Mouse (Mus musculus) myocyte (in vitro differentiated cells): ENCODE data around the gene H2-Oa.

ENCODE experiments used
- E2F4 ChIP-seq: IDR thresholded peaks from one replicate; pipeline ENCODE4 v1.6.1; 2011; ENCODE audit warnings: mild to moderate bottlenecking, control low read depth, moderate library complexity; ENCODE audit not compliant: insufficient read depth
- MYOD1 ChIP-seq, 3 experiments: IDR thresholded peaks; one replicate each; pipeline ENCODE4 v1.6.1; 2011; ENCODE audit warnings: control low read depth in 2 of 3, low read depth in 2 of 3, mild to moderate bottlenecking in 2 of 3, moderate library complexity in 1 of 3; ENCODE audit not compliant: insufficient read length in 2 of 3, control insufficient read depth in 1 of 3
- MYOG ChIP-seq, 3 experiments: IDR thresholded peaks; one replicate each; pipeline ENCODE4 v1.6.1; 2011; ENCODE audit warnings: control low read depth in 2 of 3, low read depth in 2 of 3, mild to moderate bottlenecking in 2 of 3; ENCODE audit not compliant: insufficient read length in 2 of 3, control insufficient read depth in 1 of 3, insufficient read depth in 1 of 3
- POLR2A ChIP-seq: IDR thresholded peaks from one replicate; pipeline ENCODE4 v1.6.1; 2011; ENCODE audit warnings: low read depth, mild to moderate bottlenecking, control low read depth, moderate library complexity; ENCODE audit not compliant: insufficient read length
- TCF12 ChIP-seq: IDR thresholded peaks from one replicate; pipeline ENCODE4 v1.6.1; 2011; ENCODE audit warnings: mild to moderate bottlenecking, control low read depth; ENCODE audit not compliant: poor library complexity, insufficient read depth, severe bottlenecking
- USF1 ChIP-seq: IDR thresholded peaks from one replicate; pipeline ENCODE4 v1.6.1; 2011; ENCODE audit warnings: low read depth, mild to moderate bottlenecking, control low read depth, moderate library complexity

DNA sequence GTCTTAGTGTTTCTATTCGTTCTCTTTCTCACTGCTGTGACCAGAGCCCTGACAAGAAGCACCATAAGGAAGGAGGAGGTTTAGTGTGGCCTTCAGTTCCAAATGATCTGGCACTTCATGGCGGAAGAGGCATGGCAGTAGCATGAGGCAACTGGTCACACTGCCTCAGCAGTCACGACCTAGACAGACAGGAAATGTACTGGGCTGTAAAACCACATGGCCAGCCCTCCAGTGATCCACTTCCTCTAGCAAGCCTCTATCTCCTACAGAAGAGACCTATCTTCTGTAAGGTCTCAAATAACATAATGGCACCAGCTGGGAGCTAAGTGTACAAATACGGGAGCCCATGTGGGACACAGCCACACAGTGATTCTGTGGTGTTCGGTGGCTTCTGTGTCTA lies 20.0 kb upstream of the H2-Oa start:
- no peak for TF ChIP-seq POLR2A
- no peak for TF ChIP-seq TCF12
- no peak for TF ChIP-seq USF1
- TF ChIP-seq MYOG (IDR thresholded peaks at IDR 0.05; ENCODE audit: control insufficient read depth in 1 of 3, insufficient read depth in 1 of 3, insufficient read length in 2 of 3, low read depth in 2 of 3), result no peak
- TF ChIP-seq MYOD1 (IDR thresholded peaks at IDR 0.05; ENCODE audit: control insufficient read depth in 1 of 3, insufficient read length in 2 of 3, low read depth in 2 of 3), result no peak
- no peak for TF ChIP-seq E2F4
